Mouse (Mus musculus): ENCODE results near the gene Acod1. TPM values are rescaled to one million over a fixed set of nuclear protein-coding genes. Genes with fewer than 3 reads are reported as not detected.

The Acod1 gene
- polyA plus RNA-seq, 1 experiment from 2014 or later, result not detected

- Histone ChIP-seq H3K36me3 (no peaks in the 10 kb centered on the region), H3K4me1 (0 out of 2 replicates have a peak, but pooled peaks cover 3% of the 10 kb centered on the region), H3K9ac (no peak overlapping the region), H3K4me2 (no peak overlapping the region), H3K27me3 (replicated peaks) (no peaks in the 10 kb centered on the region), H3K4me3 (no peak overlapping the region), H3K27ac (replicated peaks) (no peak overlapping the region), H3K9me3 (no peaks in the 10 kb centered on the region)
- ATAC-seq (ENCODE audit: extremely low read depth, insufficient number of reproducible peaks, low FRiP score, low TSS enrichment), result no peak
- 29% methylated on average over 8 of the region's 8 CpGs for WGBS
These were observed 4.5 kb downstream of the Acod1 start for GRCm38 (mm10) chr14:103051159-103051769.

- no peaks in the 10 kb centered on the region for H3K9me3 ChIP-seq
- no peaks in the 10 kb centered on the region for H3K36me3 ChIP-seq
- no peak overlapping the region for H3K4me2 ChIP-seq
- ATAC-seq (ENCODE audit: extremely low read depth, insufficient number of reproducible peaks, low FRiP score, low TSS enrichment), result no peak
- H3K4me3 ChIP-seq, result no peak overlapping the region
- WGBS, result 73% methylated on average over 13 of the region's 13 CpGs
- H3K27me3 ChIP-seq (replicated peaks), result no peaks in the 10 kb centered on the region
- H3K4me1 ChIP-seq, result no peaks in the 10 kb centered on the region
- no peak overlapping the region for H3K27ac ChIP-seq (replicated peaks)
- no peak overlapping the region for H3K9ac ChIP-seq
These were observed 8.0 kb downstream of the Acod1 start for GRCm38 (mm10) chr14:103054731-103055130.

DNA sequence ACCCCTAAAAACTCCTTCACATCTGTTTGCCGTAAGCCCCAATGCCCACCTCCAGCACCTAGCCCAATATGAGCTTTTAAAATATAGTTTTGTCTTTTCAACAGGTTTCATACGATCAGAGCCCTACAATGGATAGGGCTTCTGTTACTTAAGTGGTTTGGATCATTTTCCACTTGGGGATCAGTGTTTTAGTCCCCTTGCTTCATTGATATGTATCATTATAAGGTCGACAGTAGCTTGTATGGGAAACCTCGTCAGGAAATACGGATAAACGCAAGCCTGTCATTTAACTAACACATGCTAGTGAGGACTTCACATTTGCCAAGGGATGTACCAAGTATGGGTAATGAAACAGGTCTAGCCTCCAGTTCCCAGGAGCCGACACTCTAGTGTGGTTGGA, 9.8 kb downstream of the Acod1 start:
- no peak overlapping the region for H3K9ac ChIP-seq
- WGBS, result 78% methylated on average over 7 of the region's 7 CpGs
- no peak overlapping the region for H3K27ac ChIP-seq (replicated peaks)
- no peaks in the 10 kb centered on the region for H3K4me1 ChIP-seq
- no peaks in the 10 kb centered on the region for H3K9me3 ChIP-seq
- H3K4me3 ChIP-seq, result no peak overlapping the region
- no peak overlapping the region for H3K4me2 ChIP-seq
- ATAC-seq (ENCODE audit: extremely low read depth, insufficient number of reproducible peaks, low FRiP score, low TSS enrichment), result no peak
- no peaks in the 10 kb centered on the region for H3K36me3 ChIP-seq
- no peaks in the 10 kb centered on the region for H3K27me3 ChIP-seq (replicated peaks)

DNA sequence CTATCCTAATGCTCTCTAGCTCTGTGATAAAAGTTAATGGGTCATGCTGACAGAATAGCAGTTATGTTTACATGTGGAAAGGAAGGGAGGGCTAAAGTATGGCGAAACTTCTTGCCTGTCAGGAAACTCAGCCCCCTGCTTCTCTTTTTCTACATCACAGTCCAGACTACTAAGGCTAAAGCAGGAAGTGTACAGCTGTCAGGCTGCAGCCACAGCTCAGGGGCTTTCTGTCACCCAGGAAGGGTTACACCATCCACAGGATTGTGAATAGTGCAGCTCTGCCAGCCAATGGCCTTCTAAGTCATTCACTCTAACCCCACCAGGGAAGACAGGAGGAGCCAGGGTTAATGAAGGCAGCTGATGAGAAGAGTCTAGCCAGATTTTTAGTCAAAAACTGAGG, 12.2 kb downstream of the Acod1 start:
- 51% methylated on average over 1 of the region's 1 CpGs for WGBS
- H3K9ac ChIP-seq, result no peak overlapping the region
- H3K4me1 ChIP-seq, result no peaks in the 10 kb centered on the region
- ATAC-seq (ENCODE audit: extremely low read depth, insufficient number of reproducible peaks, low FRiP score, low TSS enrichment), result no peak
- H3K27me3 ChIP-seq (replicated peaks), result no peaks in the 10 kb centered on the region
- no peak overlapping the region for H3K4me2 ChIP-seq
- no peak overlapping the region for H3K27ac ChIP-seq (replicated peaks)
- H3K4me3 ChIP-seq, result no peak overlapping the region
- H3K9me3 ChIP-seq, result no peaks in the 10 kb centered on the region
- no peaks in the 10 kb centered on the region for H3K36me3 ChIP-seq

DNA sequence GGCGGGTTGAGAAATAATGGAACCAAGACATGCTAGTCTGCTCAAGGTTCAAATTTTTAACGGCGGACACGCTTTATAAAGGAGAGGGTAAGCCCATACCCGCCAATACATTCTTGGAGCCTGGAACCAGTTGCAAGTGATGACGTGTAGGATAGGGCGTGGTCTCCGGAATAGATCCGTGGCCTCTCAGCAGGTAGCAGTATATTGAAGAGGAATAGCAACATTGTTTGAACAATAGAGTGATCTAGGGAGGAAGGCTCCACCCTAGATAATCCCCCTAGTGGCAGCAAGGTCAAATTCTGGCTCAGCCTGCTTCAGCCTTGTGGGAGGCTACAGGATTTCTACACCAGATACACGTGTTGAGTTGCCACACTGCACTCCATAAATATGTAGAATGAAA, 12.7 kb downstream of the Acod1 start:
- Histone ChIP-seq H3K4me2 (no peak overlapping the region), H3K9ac (no peak overlapping the region), H3K27ac (replicated peaks) (no peak overlapping the region), H3K36me3 (no peaks in the 10 kb centered on the region), H3K4me3 (no peak overlapping the region), H3K27me3 (replicated peaks) (no peaks in the 10 kb centered on the region), H3K4me1 (no peaks in the 10 kb centered on the region), H3K9me3 (no peaks in the 10 kb centered on the region)
- ATAC-seq (ENCODE audit: extremely low read depth, insufficient number of reproducible peaks, low FRiP score, low TSS enrichment), result no peak
- WGBS, result 76% methylated on average over 10 of the region's 10 CpGs

- Histone ChIP-seq H3K4me3 (no peak overlapping the region), H3K9ac (peak overlapping the region; percentile 58; the same call in 1 of the 2 replicates), H3K4me1 (peaks cover 12% of the 10 kb centered on the region), H3K4me2 (peak overlapping the region; percentile 55), H3K27me3 (replicated peaks) (no peaks in the 10 kb centered on the region), H3K27ac (replicated peaks) (no peak overlapping the region), H3K36me3 (no peaks in the 10 kb centered on the region), H3K9me3 (no peaks in the 10 kb centered on the region)
- WGBS, result 11% methylated on average over 10 of the region's 10 CpGs
- ATAC-seq (ENCODE audit: extremely low read depth, insufficient number of reproducible peaks, low FRiP score, low TSS enrichment), result no peak
These were observed 18.8 kb downstream of the Acod1 start for GRCm38 (mm10) chr14:103065294-103066167.

DNA sequence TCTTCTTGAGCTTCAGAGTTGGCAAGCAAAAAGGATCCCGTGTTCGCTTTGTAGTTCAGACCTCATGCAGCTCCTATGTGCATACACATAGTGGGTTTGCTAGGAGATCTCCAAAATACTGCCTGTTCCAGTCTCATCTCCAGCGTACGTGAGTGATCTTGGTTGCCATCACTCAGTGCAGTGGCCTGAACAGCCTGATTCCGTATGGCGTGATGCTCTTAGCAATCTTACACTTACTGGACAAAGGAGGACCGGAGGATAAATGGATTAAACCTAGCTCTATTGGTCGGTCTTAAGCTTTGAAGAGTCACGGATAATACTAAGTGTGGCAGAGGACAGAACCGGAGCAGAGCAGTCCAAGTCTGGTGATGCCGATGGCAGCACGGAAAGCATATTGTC, 22.7 kb downstream of the Acod1 start:
- ATAC-seq (ENCODE audit: extremely low read depth, insufficient number of reproducible peaks, low FRiP score, low TSS enrichment), result no peak; the same call in 1 of the 2 replicates
- peak overlapping the region; percentile 99 for H3K4me2 ChIP-seq
- peak overlapping the region; percentile 83 for H3K4me3 ChIP-seq
- no peaks in the 10 kb centered on the region for H3K9me3 ChIP-seq
- no peaks in the 10 kb centered on the region for H3K27me3 ChIP-seq (replicated peaks)
- WGBS, result 15% methylated on average over 12 of the region's 12 CpGs
- H3K27ac ChIP-seq (replicated peaks), result peak overlapping the region; percentile 93
- peaks cover 17% of the 10 kb centered on the region for H3K4me1 ChIP-seq
- H3K9ac ChIP-seq, result peak overlapping the region; percentile 91
- H3K36me3 ChIP-seq, result peaks cover 28% of the 10 kb centered on the region

DNA sequence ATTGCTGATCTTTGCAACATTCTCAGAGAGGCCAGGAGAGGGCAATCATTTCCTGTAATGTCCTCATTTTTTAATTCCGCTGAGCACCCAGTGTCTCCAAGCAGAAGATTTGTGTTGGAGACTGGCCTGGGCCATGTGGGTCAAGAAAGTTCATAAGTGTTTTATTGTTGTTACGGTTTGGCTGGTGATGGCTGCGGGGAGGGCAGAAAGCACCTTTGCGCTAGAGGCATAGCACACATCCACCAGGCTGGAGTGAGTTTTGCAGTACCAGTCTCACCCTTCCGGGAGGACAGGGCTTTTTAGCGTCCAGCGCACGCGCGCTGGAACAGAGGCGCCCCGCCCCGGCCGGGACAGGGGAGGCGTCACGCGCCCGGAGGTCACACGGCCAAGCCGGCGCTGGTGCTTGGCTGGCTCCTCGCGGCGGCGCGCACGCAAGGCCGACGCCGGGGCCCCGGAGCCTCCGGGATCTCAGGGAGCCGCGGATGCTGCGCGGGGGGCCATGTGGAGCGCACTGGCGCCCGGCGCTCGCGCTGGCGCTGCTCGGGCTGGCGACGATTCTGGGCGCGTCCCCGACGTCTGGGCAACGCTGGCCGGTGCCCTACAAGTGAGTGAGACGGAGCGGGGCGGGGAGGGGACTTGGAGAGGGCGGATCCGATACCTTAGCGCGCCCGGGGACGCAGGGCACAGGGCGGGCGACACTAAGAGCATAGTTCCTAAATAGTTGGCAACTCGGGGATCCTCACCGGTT, 23.3 kb downstream of the Acod1 start, which contains the start of gene Cln5:
Gene Cln5, plus strand, starts transcription at position 353 of the 748 bp plus-strand sequence.
- H3K27me3 ChIP-seq (replicated peaks), result no peaks in the 10 kb centered on the region
- peaks cover 17% of the 10 kb centered on the region for H3K4me1 ChIP-seq
- peak; percentile 96 for ATAC-seq (ENCODE audit: extremely low read depth, insufficient number of reproducible peaks, low FRiP score, low TSS enrichment)
- H3K9me3 ChIP-seq, result no peaks in the 10 kb centered on the region
- H3K4me3 ChIP-seq, result peak within 1 kb of the TSS; percentile 83
- peak within 1 kb of the TSS; percentile 91 for H3K9ac ChIP-seq
- peak within 1 kb of the TSS; percentile 99 for H3K4me2 ChIP-seq
- H3K27ac ChIP-seq (replicated peaks), result peak within 1 kb of the TSS; percentile 93
- under 1% methylated on average over 65 of the region's 65 CpGs for WGBS
- peaks cover 34% of the 10 kb centered on the region for H3K36me3 ChIP-seq

DNA sequence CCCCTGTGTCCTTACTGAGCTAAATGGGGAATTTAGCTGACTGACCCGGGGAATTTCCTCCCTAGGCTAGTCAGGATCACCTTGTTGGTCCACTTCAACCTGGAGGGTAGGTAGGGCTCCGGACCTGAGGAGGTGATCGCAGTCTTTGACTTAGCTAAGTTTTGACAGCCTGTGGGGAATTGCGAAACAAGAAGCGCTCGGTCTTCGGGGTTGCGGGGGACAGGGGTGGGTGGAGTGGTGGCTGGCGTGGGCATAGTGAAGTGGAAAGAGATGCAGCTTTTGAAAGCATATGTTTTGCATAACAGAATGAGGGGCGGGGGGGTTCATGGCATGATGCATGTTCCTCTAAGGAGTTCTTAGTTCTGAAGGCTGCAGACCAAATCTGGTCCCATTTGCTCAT, 24.0 kb downstream of the Acod1 start:
- ATAC-seq (ENCODE audit: extremely low read depth, insufficient number of reproducible peaks, low FRiP score, low TSS enrichment), result no peak
- Histone ChIP-seq H3K4me2 (peak overlapping the region; percentile 99), H3K9ac (peak overlapping the region; percentile 91), H3K4me1 (peaks cover 11% of the 10 kb centered on the region), H3K4me3 (peak overlapping the region; percentile 83), H3K27me3 (replicated peaks) (no peaks in the 10 kb centered on the region), H3K9me3 (no peaks in the 10 kb centered on the region), H3K27ac (replicated peaks) (peak overlapping the region; percentile 93), H3K36me3 (peaks cover 41% of the 10 kb centered on the region)
- WGBS, result 2% methylated on average over 10 of the region's 10 CpGs

- H3K36me3 ChIP-seq, result peaks cover 48% of the 10 kb centered on the region
- peaks cover 11% of the 10 kb centered on the region for H3K4me1 ChIP-seq
- peak overlapping the region; percentile 83 for H3K4me3 ChIP-seq
- H3K4me2 ChIP-seq, result peak overlapping the region; percentile 99
- ATAC-seq (ENCODE audit: extremely low read depth, insufficient number of reproducible peaks, low FRiP score, low TSS enrichment), result no peak
- H3K27me3 ChIP-seq (replicated peaks), result no peaks in the 10 kb centered on the region
- H3K9ac ChIP-seq, result no peak overlapping the region
- no peak overlapping the region for H3K27ac ChIP-seq (replicated peaks)
- H3K9me3 ChIP-seq, result no peaks in the 10 kb centered on the region
- WGBS, result 86% methylated on average over 12 of the region's 12 CpGs
These were observed 24.7 kb downstream of the Acod1 start for GRCm38 (mm10) chr14:103071471-103071870.

GRCm38 (mm10) chr14:103072731-103073130, 26.0 kb downstream of the Acod1 start:
- H3K9me3 ChIP-seq, result no peaks in the 10 kb centered on the region
- no peak for ATAC-seq (ENCODE audit: extremely low read depth, insufficient number of reproducible peaks, low FRiP score, low TSS enrichment)
- H3K27me3 ChIP-seq (replicated peaks), result no peaks in the 10 kb centered on the region
- no peak overlapping the region for H3K27ac ChIP-seq (replicated peaks)
- H3K4me1 ChIP-seq, result peaks cover 11% of the 10 kb centered on the region
- 83% methylated on average over 4 of the region's 4 CpGs for WGBS
- no peak overlapping the region for H3K9ac ChIP-seq
- no peak overlapping the region for H3K4me2 ChIP-seq
- peaks cover 61% of the 10 kb centered on the region for H3K36me3 ChIP-seq
- no peak overlapping the region for H3K4me3 ChIP-seq
